Mouse (Mus musculus) stomach, postnatal 0 days (tissue): ENCODE results near the gene Lrmda.

Source experiments
- CTCF ChIP-seq: IDR thresholded peaks from 2 replicates; pipeline ENCODE4 v1.5.1; 2016; ENCODE audit warnings: antibody characterized with exemption, low read depth, mild to moderate bottlenecking, moderate library complexity
- EP300 ChIP-seq: optimal IDR thresholded peaks from 2 replicates; pipeline ENCODE3; 2016; ENCODE audit warnings: antibody characterized with exemption

- TF ChIP-seq EP300 (no peak), CTCF (no peak)
These were observed 27.7 kb upstream of the Lrmda start for GRCm38 (mm10) chr14:21991856-21992255.
